Mouse (Mus musculus): ENCODE measurements around the gene Tradd.

The Tradd gene

GRCm38 (mm10) chr8:105295256-105295655 is 30.8 kb upstream of the Tradd start:
- DNase-seq, result peak; percentile 60

- DNase-seq, result no peak
Observed at GRCm38 (mm10) chr8:105294776-105295175, 30.4 kb upstream of the Tradd start.

- DNase-seq, result peak; percentile 91
Observed at GRCm38 (mm10) chr8:105293405-105293804, 29.0 kb upstream of the Tradd start.

- DNase-seq, result peak; percentile 65
Observed at GRCm38 (mm10) chr8:105292471-105292870, 28.1 kb upstream of the Tradd start.

- peak; percentile 55 for DNase-seq
Observed at GRCm38 (mm10) chr8:105291802-105292201, 27.4 kb upstream of the Tradd start.

- peak; percentile 68 for DNase-seq
Observed at GRCm38 (mm10) chr8:105291364-105291763, 27.0 kb upstream of the Tradd start.

GRCm38 (mm10) chr8:105290554-105291314 is 26.3 kb upstream of the Tradd start:
- DNase-seq, result peak; percentile 88

- DNase-seq, result peak; percentile 87
Observed at GRCm38 (mm10) chr8:105289805-105290460, 25.5 kb upstream of the Tradd start, which contains the start of gene 4931428F04Rik. Gene 4931428F04Rik, minus strand, starts transcription at chr8:105289864.

- DNase-seq, result peak; percentile 97
Observed at GRCm38 (mm10) chr8:105288958-105289732, 24.7 kb upstream of the Tradd start.

- peak; percentile 45 for DNase-seq
Observed at GRCm38 (mm10) chr8:105288231-105288630, 23.8 kb upstream of the Tradd start.

GRCm38 (mm10) chr8:105286907-105287306 is 22.5 kb upstream of the Tradd start:
- DNase-seq, result no peak

- peak; percentile 57 for DNase-seq
Observed at GRCm38 (mm10) chr8:105285514-105285913, 21.1 kb upstream of the Tradd start.

GRCm38 (mm10) chr8:105283074-105283473 is 18.7 kb upstream of the Tradd start:
- DNase-seq, result peak; percentile 80

GRCm38 (mm10) chr8:105282239-105282638 is 17.8 kb upstream of the Tradd start:
- DNase-seq, result no peak

GRCm38 (mm10) chr8:105281821-105282220 is 17.4 kb upstream of the Tradd start:
- no peak for DNase-seq

- DNase-seq, result no peak
Observed at GRCm38 (mm10) chr8:105280567-105280966, 16.2 kb upstream of the Tradd start.

GRCm38 (mm10) chr8:105278911-105279334 is 14.5 kb upstream of the Tradd start:
- DNase-seq, result peak; percentile 95

- DNase-seq, result peak; percentile 45
Observed at GRCm38 (mm10) chr8:105276292-105277120, 12.1 kb upstream of the Tradd start.

GRCm38 (mm10) chr8:105275840-105276239 is 11.4 kb upstream of the Tradd start, which contains the start of gene Nol3:
Gene Nol3, plus strand, starts transcription at chr8:105276140.
- no peak for DNase-seq

- no peak for DNase-seq
Observed at GRCm38 (mm10) chr8:105275387-105275786, 11.0 kb upstream of the Tradd start.

GRCm38 (mm10) chr8:105270916-105271186 is 6.4 kb upstream of the Tradd start:
- peak; percentile 37 for DNase-seq

GRCm38 (mm10) chr8:105270101-105270915 is 5.9 kb upstream of the Tradd start:
- peak; percentile 65 for DNase-seq
